Mouse (Mus musculus) natural killer cell, adult 2 months (primary cell): ENCODE results near the gene Stx7.

Experiments used
- DNase-seq, 2 experiments: peaks; one replicate each; pipeline ENCODE4 v3.0.0; 2022; ENCODE audit warnings: low spot score in 2 of 2

Gene Stx7

DNA sequence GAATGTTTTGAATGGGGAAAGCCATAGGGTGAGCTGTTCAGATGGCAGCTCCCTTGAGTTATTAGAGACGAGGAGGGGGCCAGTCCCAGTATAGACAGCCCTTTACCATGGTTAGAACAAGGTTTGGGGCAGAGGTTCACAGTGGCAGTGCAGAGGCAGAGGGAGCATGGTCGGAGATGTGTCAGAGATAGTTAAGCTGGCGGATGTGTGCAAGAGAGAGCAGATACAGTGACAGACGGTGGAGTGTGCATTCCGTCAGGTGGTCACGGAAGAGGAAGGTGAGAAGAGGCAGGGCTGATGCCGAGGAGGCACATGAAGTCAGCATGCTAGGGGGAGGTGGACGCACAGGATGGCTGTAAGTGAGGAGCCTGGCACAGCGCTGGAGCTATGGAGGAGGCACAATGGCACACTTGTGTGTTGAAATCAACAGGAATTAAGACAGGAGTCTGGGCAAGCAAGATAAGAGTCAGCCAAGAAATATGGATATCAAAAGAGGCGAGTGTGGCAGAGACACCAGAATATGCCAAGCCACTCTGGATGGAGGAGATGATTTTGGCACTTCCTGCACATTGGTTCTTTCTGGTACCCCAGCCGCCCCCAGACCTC is 19.0 kb downstream of the Stx7 start:
- DNase-seq: no peak

DNA sequence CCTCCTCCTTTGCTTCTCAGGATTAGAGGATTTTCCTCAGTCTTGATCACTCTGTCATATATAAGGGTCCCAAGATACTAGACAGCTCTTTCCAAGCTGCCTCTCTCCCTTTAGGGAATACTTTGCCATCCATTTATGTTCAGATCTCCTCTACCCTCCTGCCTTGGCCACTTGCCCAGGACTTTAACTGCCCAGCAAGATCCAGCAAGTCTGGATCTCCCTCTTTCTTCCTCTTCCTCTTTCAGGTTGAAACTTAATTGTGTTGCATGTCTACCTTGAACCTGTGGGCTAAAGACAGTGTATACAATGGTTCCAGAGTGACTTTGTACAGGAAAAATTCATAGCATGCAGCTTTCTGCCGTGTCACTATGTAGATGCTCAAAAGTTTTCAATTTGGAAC is 19.8 kb downstream of the Stx7 start:
- no peak for DNase-seq

DNA sequence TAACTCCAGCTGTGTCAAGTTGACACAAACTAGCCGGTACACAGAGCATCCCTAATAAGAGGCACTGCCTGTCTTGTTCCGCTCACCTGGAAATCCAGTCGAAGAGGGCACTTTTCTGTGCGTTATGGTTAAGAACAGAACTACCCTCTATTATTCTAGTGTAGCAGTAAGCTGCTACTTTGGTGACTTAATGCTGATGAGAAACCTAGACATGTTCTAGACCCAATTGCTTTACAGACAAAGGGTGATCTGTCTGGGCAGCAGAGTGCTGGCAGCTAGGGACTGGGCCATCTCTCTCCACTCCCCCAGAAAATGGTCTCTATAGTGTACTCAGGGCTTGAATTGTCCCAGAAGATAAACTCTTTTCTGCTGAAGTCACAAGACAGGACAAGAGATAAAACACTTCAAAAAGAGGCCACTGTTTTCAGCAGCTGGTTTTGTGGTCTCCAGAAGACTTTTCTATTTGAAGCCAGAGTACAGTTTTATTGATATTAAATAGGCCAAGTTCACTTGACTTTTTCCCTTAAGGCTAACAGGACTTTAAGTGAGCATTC is 22.9 kb downstream of the Stx7 start:
- no peak for DNase-seq

- peak; percentile 9 to 49 for DNase-seq
These were observed 24.3 kb downstream of the Stx7 start for GRCm38 (mm10) chr10:24173210-24174001.

DNA sequence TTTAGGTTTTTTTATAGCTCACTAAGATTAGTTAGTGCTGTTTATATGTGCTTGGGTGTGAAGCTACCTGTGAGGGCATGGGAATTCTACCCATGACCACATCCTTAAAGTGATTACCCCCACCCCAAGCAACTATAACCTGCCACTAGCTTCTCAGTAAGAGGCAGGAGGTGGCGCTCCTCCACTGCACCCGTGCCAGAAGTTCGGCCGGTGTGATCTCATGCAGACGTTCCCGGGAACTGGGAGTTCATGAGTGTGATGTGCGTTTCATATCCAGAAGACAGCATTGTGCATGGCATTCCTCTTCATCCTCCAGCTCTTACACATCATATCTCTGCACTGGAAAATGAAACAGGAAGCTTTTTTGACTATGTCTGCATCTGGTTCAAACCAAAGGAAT is 41.3 kb downstream of the Stx7 start:
- DNase-seq: no peak

DNA sequence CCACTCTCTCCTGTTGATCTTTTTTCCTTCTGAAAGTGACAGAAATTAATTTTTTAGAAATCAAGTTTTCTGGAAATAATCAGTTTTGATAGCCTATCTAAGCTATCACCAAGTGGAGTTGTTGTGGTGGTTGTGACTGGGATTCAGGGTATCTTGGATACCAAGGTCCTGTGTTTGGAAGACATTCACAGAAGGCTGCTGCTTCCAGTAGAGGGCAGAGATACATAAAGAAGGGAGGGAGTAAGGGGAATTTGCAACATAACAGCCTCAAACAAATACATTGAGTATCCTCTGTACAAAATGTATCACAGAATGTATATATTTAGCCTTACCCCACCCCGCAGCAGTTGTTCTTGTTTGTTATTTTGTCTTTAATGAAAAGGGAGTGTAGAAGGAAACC is 42.9 kb downstream of the Stx7 start:
- DNase-seq: no peak

DNA sequence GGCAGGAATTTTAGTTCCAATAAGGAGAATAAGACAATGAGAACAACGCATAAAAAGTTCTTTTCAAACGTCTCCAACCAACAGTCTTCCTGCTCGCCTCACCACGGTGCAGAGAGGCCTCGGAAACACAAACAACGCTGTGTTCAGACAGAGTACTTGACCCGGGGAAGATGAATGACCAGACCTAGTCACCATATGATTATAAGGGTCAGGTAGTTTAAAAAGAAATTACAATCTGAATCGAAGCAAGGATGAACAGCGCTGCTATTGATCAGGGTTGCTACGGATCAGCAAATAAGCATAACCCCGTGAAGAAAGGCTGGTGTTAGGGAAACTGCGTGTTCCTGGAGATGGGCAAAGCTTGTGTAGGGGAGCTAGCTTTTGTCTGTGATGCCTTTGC is 50.2 kb downstream of the Stx7 start:
- DNase-seq: no peak

DNA sequence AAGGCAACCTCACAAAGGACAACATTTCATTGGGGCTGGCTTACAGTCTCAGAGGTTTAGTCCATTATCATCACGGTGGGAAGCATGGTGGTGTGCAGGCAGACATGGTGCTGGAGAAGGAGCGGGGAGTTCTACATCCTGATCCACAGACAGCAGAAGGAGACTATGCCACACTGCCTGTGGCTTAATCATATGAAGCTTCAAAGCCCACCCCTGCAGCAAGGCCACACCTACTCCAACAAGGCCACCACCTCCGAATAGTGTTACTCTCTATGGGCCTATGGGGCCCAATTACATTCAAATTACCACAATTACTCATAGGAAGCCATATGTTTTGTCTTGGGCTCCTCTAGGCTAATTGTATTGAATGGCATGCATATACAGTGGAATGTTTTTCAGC is 51.0 kb downstream of the Stx7 start:
- DNase-seq: no peak

DNA sequence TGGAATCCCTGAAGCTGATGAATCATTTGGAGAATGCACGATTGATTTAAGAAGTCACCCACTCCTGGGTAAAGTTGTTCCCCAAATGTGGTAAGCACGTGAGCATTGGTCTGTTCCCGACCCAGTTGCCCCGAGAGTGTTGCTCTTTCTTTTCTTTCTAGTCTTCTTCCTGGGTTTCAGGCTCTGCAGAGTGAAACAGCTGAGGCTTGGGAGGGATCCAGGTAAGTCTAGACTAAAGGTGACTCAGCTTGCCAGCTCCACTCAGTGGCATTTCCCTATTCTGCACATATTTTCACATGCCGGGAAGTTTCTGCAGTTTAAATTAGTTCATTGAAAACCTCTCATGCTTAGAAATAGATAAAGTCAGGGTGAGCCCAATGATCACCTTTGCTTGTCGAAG is 61.0 kb downstream of the Stx7 start:
- no peak for DNase-seq

- no peak for DNase-seq
These were observed 64.2 kb downstream of the Stx7 start for GRCm38 (mm10) chr10:24213297-24213696.

DNA sequence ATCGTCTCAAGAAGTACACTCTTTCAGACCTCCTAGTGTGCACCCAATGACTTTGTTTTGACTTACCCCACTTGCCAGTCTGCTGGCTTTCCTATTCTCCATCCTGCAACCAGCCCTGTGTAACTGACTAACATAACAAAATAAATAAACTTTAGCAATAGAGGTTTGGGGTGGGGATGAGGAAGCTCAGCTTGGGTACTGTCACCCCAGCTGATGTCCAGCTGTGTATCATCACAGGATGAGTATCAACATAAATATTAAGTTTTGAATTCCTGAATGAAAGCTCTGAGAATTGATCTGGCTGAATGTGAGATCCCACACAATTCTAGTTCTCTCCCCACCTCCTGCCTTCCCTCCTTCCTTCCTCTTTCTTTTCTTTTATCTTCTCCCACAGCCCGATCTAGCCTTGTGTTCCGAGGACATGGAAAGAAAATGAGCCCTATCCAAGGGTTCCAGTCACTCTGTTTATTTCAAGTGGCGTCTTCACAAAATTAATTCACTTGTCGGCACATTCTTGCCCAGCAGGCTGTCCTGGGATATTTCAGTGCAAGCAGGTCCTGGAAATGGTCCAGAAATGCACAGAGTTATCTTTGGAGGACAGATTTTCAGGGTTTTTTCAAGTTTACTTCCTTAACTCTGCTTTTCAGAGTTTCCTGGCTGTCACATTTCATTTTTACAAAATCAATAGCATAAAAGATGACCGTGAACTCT is 68.6 kb downstream of the Stx7 start:
- no peak for DNase-seq

DNA sequence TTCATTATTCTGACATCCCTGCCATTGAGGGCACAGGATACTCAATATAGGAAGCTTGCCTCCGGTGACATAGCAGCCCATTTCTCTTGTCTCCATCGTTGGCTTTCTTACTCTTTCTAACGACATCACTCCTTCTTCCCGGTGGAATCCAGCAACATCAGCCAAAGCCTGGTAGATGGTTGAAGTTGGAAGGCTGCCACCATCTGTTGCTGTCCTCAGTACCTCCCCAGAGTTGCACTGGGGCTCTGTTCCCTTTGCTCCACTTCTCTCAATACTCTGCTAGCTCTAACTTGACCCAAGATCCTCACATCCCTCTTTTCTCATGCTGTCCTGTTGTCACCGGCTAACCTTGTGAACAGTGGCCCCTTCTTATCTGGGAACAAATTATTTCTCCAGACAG is 71.8 kb downstream of the Stx7 start:
- DNase-seq: no peak

- DNase-seq: no peak
These were observed 73.8 kb downstream of the Stx7 start for GRCm38 (mm10) chr10:24222911-24223310.

GRCm38 (mm10) chr10:24223449-24224143 is 74.5 kb downstream of the Stx7 start, which contains the start of gene Moxd1:
TSS of gene Moxd1 (plus strand) at chr10:24223517.
- DNase-seq: peak; percentile 3

DNA sequence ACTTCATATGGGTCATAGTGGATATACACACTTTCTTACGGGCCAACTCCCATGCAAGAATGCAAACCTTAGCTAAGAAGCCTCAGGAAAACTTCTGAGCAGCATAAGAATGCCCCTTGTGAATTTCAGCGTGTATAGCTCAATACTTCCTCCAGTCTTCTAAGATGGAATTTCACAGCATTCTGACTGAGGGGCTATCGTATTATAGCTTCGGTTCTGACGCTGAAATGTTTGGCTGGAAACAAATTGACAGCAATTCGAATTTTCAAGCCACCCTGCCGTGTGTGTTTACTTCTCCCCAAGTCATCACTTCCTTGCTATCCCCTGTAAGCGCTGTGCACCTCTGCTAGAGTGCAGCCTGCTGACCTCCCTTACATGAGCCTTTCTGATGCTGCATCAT is 75.5 kb downstream of the Stx7 start:
- no peak for DNase-seq

DNA sequence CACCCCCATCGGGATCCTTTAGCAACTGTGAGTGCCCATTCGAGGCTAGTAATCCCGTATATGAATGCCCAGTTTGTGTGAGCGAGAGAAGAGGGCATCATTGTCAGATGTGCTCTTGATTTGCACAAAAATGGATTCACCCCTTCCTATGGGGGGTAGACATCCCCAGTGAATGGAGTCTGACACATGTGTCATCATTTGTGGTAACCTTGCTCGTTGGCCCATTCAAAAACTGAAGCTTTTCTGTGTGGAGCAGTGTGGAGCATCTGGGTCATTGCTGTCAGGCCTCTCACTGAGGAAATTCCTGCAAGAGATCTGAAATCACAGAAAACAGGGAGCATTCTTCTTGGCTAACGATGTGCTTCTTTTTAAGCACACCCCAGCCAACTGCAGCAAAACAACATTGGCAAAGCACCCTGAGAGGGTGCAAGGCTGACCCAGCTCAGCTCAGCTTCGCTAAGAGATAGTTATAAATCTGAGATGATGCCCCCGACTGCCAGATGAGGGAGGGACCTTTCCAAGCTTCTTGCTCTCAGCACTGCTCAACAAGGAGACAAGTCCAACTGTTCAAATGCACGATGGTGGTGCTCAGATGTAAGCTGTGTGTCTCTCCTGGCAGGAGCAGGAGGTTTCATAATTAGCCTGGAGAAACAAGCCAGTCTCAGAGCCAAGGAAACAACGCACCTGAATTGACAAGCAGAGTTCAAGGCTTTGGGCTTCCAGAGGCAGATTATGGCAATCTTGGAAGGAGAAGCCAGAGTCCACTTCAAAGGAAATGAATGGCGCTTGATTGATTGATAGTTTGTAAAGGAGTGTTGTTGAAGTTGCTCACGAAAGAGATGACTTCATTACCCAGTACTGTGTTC is 79.4 kb downstream of the Stx7 start:
- no peak for DNase-seq

- DNase-seq: no peak
These were observed 83.2 kb downstream of the Stx7 start for GRCm38 (mm10) chr10:24232281-24232680.

GRCm38 (mm10) chr10:24235426-24236283 is 86.6 kb downstream of the Stx7 start:
- DNase-seq: no peak
